In genomic region chr1:157558145-157558544, GRCm38 (mm10) we compare ENCODE assay signal across 19 mouse cellular contexts. TPM values are rescaled to one million over a fixed set of nuclear protein-coding genes. Genes with fewer than 3 reads are reported as not detected.
DNase-seq lines count a peak whose midpoint lies in the region; TF ChIP-seq lines count a peak whose summit lies in the region.
"Had no signal": no experiment of that assay in that cellular context is flagged by ENCODE, and none has a peak within 500 bp of the region (broad histone marks: within the 10 kb centered on the region; RNA-seq: fewer than 3 reads in every experiment).

No protein-coding gene starts in this region.

- no peaks in the 10 kb centered on the region for H3K79me2 ChIP-seq in CH12.LX (replicated peaks; ENCODE audit: control insufficient read depth, extremely low read depth, insufficient read depth, poor library complexity, severe bottlenecking)

- H3K4me3 ChIP-seq in layer of hippocampus, adult 2 months, result no peak overlapping the region
- H3K4me3 ChIP-seq in CH12.LX (replicated peaks in 1 of 3; ENCODE audit: low read depth in 2 of 3, low read length in 2 of 3, poor library complexity in 1 of 3) (no peak overlapping the region), ES-Bruce4 (ENCODE audit: low read depth, low read length) (no peak overlapping the region)
- no peak overlapping the region for H3K4me3 ChIP-seq in bone marrow, adult 2 months (replicated peaks; ENCODE audit: control insufficient read depth, low read depth, low read length)
- H3K4me3 ChIP-seq: gastrocnemius, adult 2 months; kidney, embryonic 15.5 days; midbrain, embryonic 10.5 days; neural tube, embryonic 12.5 days had no signal

- H3K9me3 ChIP-seq in CH12.LX (replicated peaks; ENCODE audit: low read length) (no peaks in the 10 kb centered on the region), ES-Bruce4 (replicated peaks; ENCODE audit: control insufficient read depth, insufficient read depth, low read length, poor library complexity, severe bottlenecking) (no peaks in the 10 kb centered on the region)
- H3K9me3 ChIP-seq: kidney, embryonic 15.5 days; midbrain, embryonic 10.5 days; neural tube, embryonic 12.5 days had no signal

- TF ChIP-seq POLR2A in CH12.LX (IDR thresholded peaks at IDR 0.05; ENCODE audit: low read depth, low read length), result no peak
- TF ChIP-seq POLR2A in ES-Bruce4 (IDR thresholded peaks at IDR 0.05; ENCODE audit: insufficient read depth, low read length), result no peak
- TF ChIP-seq POLR2A in bone marrow, adult 2 months (IDR thresholded peaks at IDR 0.05; ENCODE audit: borderline replicate concordance, control insufficient read depth, low read depth, low read length), result no peak

- in situ Hi-C loops in CH12.LX (cut with MboI; ENCODE audit: low pct_ligation_motif_present, low pct_unique_long_range_greater_than_20kb, low sequenced_read_pairs), result loop anchor here (25.0 kb wide), 1 partner anchor 1104 kb away; no protein-coding TSS in a partner anchor

- TF ChIP-seq RAD21 in CH12.LX (IDR thresholded peaks at IDR 0.05; ENCODE audit: low read depth, low read length), result no peak

- TF ChIP-seq EP300 in CH12.LX (IDR thresholded peaks at IDR 0.05; ENCODE audit: low read length) (no peak), ES-Bruce4 (IDR thresholded peaks at IDR 0.05; ENCODE audit: insufficient read depth, low read depth, low read length) (no peak)

- no peak overlapping the region for H3K27ac ChIP-seq in layer of hippocampus, adult 2 months
- no peak overlapping the region for H3K27ac ChIP-seq in CH12.LX (ENCODE audit: insufficient read depth, low read depth)
- H3K27ac ChIP-seq in ES-Bruce4 (ENCODE audit: insufficient read depth, low read length), result no peak overlapping the region
- H3K27ac ChIP-seq in bone marrow, adult 2 months (ENCODE audit: control insufficient read depth, insufficient read depth, low read depth, low read length, poor library complexity), result no peak overlapping the region
- H3K27ac ChIP-seq: gastrocnemius, adult 2 months; kidney, embryonic 15.5 days; macrophage; midbrain, embryonic 10.5 days; neural tube, embryonic 12.5 days had no signal

- dilution Hi-C loops in CH12.LX (cut with MboI; ENCODE audit: extremely low pct_ligation_motif_present, extremely low pct_unique_long_range_greater_than_20kb, low sequenced_read_pairs), result no loop called here

- H3K9ac ChIP-seq in CH12.LX (ENCODE audit: insufficient read depth, low read depth) (no peak overlapping the region), ES-Bruce4 (ENCODE audit: low read depth, poor library complexity, severe bottlenecking) (no peak overlapping the region)
- H3K9ac ChIP-seq: kidney, embryonic 15.5 days; lung, embryonic 14.5 days; neural tube, embryonic 12.5 days had no signal

- DNase-seq in layer of hippocampus, adult 2 months (ENCODE audit: low spot score in 2 of 2), result no peak
- DNase-seq in layer of hippocampus, postnatal 10 days (ENCODE audit: low spot score in 2 of 2), result no peak
- DNase-seq in CH12.LX (ENCODE audit: extremely low read depth), result no peak
- no peak for DNase-seq in c-Kit-positive CD71-positive TER-119-positive erythroid progenitor cells, embryonic 14.5 days (ENCODE audit: low spot score)
- DNase-seq in spleen, postnatal 14 days (ENCODE audit: low spot score in 2 of 2), result no peak
- DNase-seq: adrenal gland, adult 2 months; cerebellum, adult 11 months; gastrocnemius, adult 2 months; heart, postnatal 10 days; lung, embryonic 14.5 days; right cerebral cortex, adult 18-20 months; thymus, postnatal 36 days had no signal

- H3K4me1 ChIP-seq in CH12.LX (ENCODE audit: control insufficient read depth in 1 of 2, insufficient read depth in 2 of 2) (peaks cover 9 to 33% of the 10 kb centered on the region in 2 experiments), ES-Bruce4 (ENCODE audit: control insufficient read depth, insufficient read depth, low read length) (no peaks in the 10 kb centered on the region)
- H3K4me1 ChIP-seq in bone marrow, adult 2 months (ENCODE audit: control insufficient read depth, insufficient read depth, low read length), result peaks cover 2% of the 10 kb centered on the region; the same call in 1 of the 2 replicates
- H3K4me1 ChIP-seq: neural tube, embryonic 12.5 days had no signal

- H3K4me2 ChIP-seq in CH12.LX (ENCODE audit: insufficient read depth, low read depth, poor library complexity, severe bottlenecking), result no peak overlapping the region
- H3K4me2 ChIP-seq: heart, embryonic 11.5 days; kidney, embryonic 15.5 days; lung, embryonic 14.5 days; neural tube, embryonic 12.5 days had no signal

- TF ChIP-seq CTCF in layer of hippocampus, adult 2 months (conservative IDR thresholded peaks at IDR 0.05), result peak; percentile 54
- peak; percentile 9 to 26; a peak in 2 of 4 replicates for TF ChIP-seq CTCF in CH12.LX (conservative IDR thresholded peaks at IDR 0.05 in 1 of 2, IDR thresholded peaks at IDR 0.05 in 1 of 2; ENCODE audit: low read depth in 2 of 2, low read length in 2 of 2)
- TF ChIP-seq CTCF in ES-Bruce4 (IDR thresholded peaks at IDR 0.05; ENCODE audit: low read depth, low read length), result peak; percentile 44
- TF ChIP-seq CTCF in bone marrow, adult 2 months (IDR thresholded peaks at IDR 0.05; ENCODE audit: control insufficient read depth, insufficient read depth, low read length), result peak; percentile 15; the same call in 1 of the 2 replicates

- H3K36me3 ChIP-seq in CH12.LX (replicated peaks in 1 of 2; ENCODE audit: control insufficient read depth in 1 of 2, insufficient read depth in 1 of 2, low read length in 1 of 2) (peaks cover 0 to 81% of the 10 kb centered on the region in 2 experiments), ES-Bruce4 (ENCODE audit: control insufficient read depth, insufficient read depth, low read length, poor library complexity, severe bottlenecking) (no peaks in the 10 kb centered on the region)
- H3K36me3 ChIP-seq: kidney, embryonic 15.5 days; midbrain, embryonic 10.5 days; neural tube, embryonic 12.5 days had no signal

- WGBS in bone marrow, adult 2 months, result 56% methylated on average over 5 of the region's 5 CpGs

- H3K27me3 ChIP-seq in CH12.LX (replicated peaks) (no peaks in the 10 kb centered on the region), ES-Bruce4 (ENCODE audit: control insufficient read depth, insufficient read depth, low read length, poor library complexity, severe bottlenecking) (no peaks in the 10 kb centered on the region)
- H3K27me3 ChIP-seq: neural tube, embryonic 12.5 days had no signal

TF ChIP-seq in CH12.LX, 34 proteins besides CTCF, POLR2A, EP300 and RAD21:
- no peak for TF ChIP-seq GABPA (IDR thresholded peaks at IDR 0.05; ENCODE audit: insufficient replicate concordance, low read depth, low read length)
- TF ChIP-seq JUN (IDR thresholded peaks at IDR 0.05; ENCODE audit: insufficient read depth, low read depth, low read length), result no peak
- no peak for TF ChIP-seq USF1 (IDR thresholded peaks at IDR 0.05; ENCODE audit: low read depth, low read length)
- no peak for TF ChIP-seq MEF2A (IDR thresholded peaks at IDR 0.05; ENCODE audit: borderline replicate concordance, low read depth, low read length)
- no peak for TF ChIP-seq ELF1 (IDR thresholded peaks at IDR 0.05; ENCODE audit: low read depth, low read length)
- no peak for TF ChIP-seq MAZ (IDR thresholded peaks at IDR 0.05; ENCODE audit: low read depth, low read length)
- TF ChIP-seq JUND (conservative IDR thresholded peaks at IDR 0.05; ENCODE audit: low read depth, low read length), result no peak
- TF ChIP-seq TBP (conservative IDR thresholded peaks at IDR 0.05; ENCODE audit: low read depth, low read length), result no peak
- TF ChIP-seq MAFK (IDR thresholded peaks at IDR 0.05; ENCODE audit: insufficient replicate concordance, low read length), result no peak
- no peak for TF ChIP-seq ZKSCAN1 (IDR thresholded peaks at IDR 0.05; ENCODE audit: borderline replicate concordance, low read depth, low read length)

RNA-seq across cellular contexts. Expression of gene Sec16b, which starts 51.6 kb away (rescaled TPM):
- total RNA-seq in layer of hippocampus, adult 2 months (2021), result under 1 TPM; 0.20 to 0.39 TPM
- under 1 TPM; 0.27 to 0.53 TPM for total RNA-seq in layer of hippocampus, postnatal 10 days (2021)
- total RNA-seq in CH12.LX (2012; rRNA removed) (10.6 and 13.9 TPM in 2 replicates), CH12.LX (2014; rRNA removed) (14.6 and 16.7 TPM in 2 replicates)
- polyA plus RNA-seq in CH12.LX (2012; ENCODE audit: insufficient read length, low read depth) (17.1 and 19.6 TPM in 2 replicates), ES-Bruce4 (2011; ENCODE audit: insufficient read depth, insufficient read length, low read depth, missing spikeins) (not detected in 2 replicates)
- 1.6 TPM in 1 of 2 replicates, not detected in the other for polyA plus RNA-seq in bone marrow, adult 2 months (2011; ENCODE audit: insufficient read depth, insufficient read length, low replicate concordance, missing spikeins)
- polyA plus RNA-seq: macrophage had no signal

Comparison
In these comparisons a context has a peak if more than half of its experiments do, and no peak if none do; other contexts are left out.
1. RNA of gene Sec16b, which starts 51.6 kb away (total RNA-seq): 10.6 to 16.7 TPM in CH12.LX; 0.27 to 0.53 TPM in layer of hippocampus, postnatal 10 days and 0.20 to 0.39 TPM in layer of hippocampus, adult 2 months; every median in the first group is over 4 times any median in the second.
2. Peak in every context shown above with its lines, with median percentiles within 50 percentile points of each other: CTCF ChIP-seq.